Mouse (Mus musculus) thymus, adult 2 months (tissue): Measurements from ENCODE around the gene Smtn. TPM values are rescaled to one million over a fixed set of nuclear protein-coding genes. Genes with fewer than 3 reads are reported as not detected.

Experiments used
- DNase-seq: peaks from one replicate; pipeline ENCODE4 v3.0.0; 2021
- H3K27ac ChIP-seq: fragments of 200-500 bp; 2 replicates; pipeline ENCODE4 v1.5.1; 2012; ENCODE audit warnings: low read length, control low read depth; ENCODE audit not compliant: control insufficient read depth, insufficient read depth
- H3K27me3 ChIP-seq: fragments of 200-500 bp; 2 replicates; pipeline ENCODE4 v1.6.1; 2012; ENCODE audit warnings: mild to moderate bottlenecking, low read length, moderate library complexity, mixed read lengths; ENCODE audit not compliant: control insufficient read depth, insufficient read depth
- H3K36me3 ChIP-seq: fragments of 200-500 bp; 2 replicates; pipeline ENCODE4 v1.6.1; 2012; ENCODE audit warnings: mild to moderate bottlenecking, low read length, moderate library complexity; ENCODE audit not compliant: control insufficient read depth, insufficient read depth
- H3K4me1 ChIP-seq: fragments of 200-500 bp; replicated peaks from 2 replicates; pipeline ENCODE4 v1.6.1; 2012; ENCODE audit warnings: low read length; ENCODE audit not compliant: control insufficient read depth, insufficient read depth
- H3K4me3 ChIP-seq: fragments of 200-500 bp; 2 replicates; pipeline ENCODE4 v1.5.1; 2012; ENCODE audit warnings: mild to moderate bottlenecking, low read length, control low read depth, moderate library complexity; ENCODE audit not compliant: control insufficient read depth, insufficient read depth
- CTCF ChIP-seq: fragments of 200-500 bp; IDR thresholded peaks from 2 replicates; pipeline ENCODE4 v1.5.1; 2012; ENCODE audit warnings: mild to moderate bottlenecking, control low read depth, low read length, moderate library complexity, borderline replicate concordance; ENCODE audit not compliant: control insufficient read depth, poor library complexity, insufficient read depth; ENCODE audit errors: extremely low read depth
- POLR2A ChIP-seq: fragments of 200-500 bp; IDR thresholded peaks from 2 replicates; pipeline ENCODE4 v1.6.1; 2012; ENCODE audit warnings: mild to moderate bottlenecking, low read length, control low read depth, moderate library complexity; ENCODE audit not compliant: control insufficient read depth, poor library complexity, insufficient read depth; ENCODE audit errors: extremely low read depth
- WGBS: fragments of 180-500 bp; shearing (Covaris S2); methylation state at CpG from one replicate; pipeline ENCODE4 v1.1.7; 2018; 5-methylcytosine and 5-hydroxymethylcytosine counted together
- polyA plus RNA-seq: library from polyadenylated mRNA; depleted of rRNA; stranded (reverse); fragments of >200 nt; gene quantifications from 2 replicates; pipeline ENCODE4 v1.2.3, GENCODE M21; 2012

Gene Smtn
- polyA plus RNA-seq, 1 experiment = 21.2 TPM

GRCm38 (mm10) chr11:3517846-3518732 is 22.3 kb downstream of the Smtn start:
- DNase-seq = no peak
- Histone ChIP-seq H3K27ac (no peak overlapping the region), H3K36me3 (no peaks in the 10 kb centered on the region), H3K4me3 (0 out of 2 replicates have a peak overlapping the region, but pooled peaks have one; percentile 27), H3K27me3 (no peaks in the 10 kb centered on the region; the same call in 1 of the 2 replicates), H3K4me1 (peaks cover 22% of the 10 kb centered on the region)
- WGBS = 58% methylated on average over 13 of the region's 13 CpGs
- TF ChIP-seq POLR2A = no peak
- TF ChIP-seq CTCF = no peak

GRCm38 (mm10) chr11:3516859-3517845 is 23.3 kb downstream of the Smtn start:
- H3K4me1 ChIP-seq = peaks cover 22% of the 10 kb centered on the region
- no peaks in the 10 kb centered on the region; the same call in 1 of the 2 replicates for H3K27me3 ChIP-seq
- TF ChIP-seq POLR2A (no peak), CTCF (no peak)
- no peak overlapping the region for H3K27ac ChIP-seq
- 3% methylated on average over 50 of the region's 50 CpGs for WGBS
- DNase-seq = no peak
- no peaks in the 10 kb centered on the region for H3K36me3 ChIP-seq
- H3K4me3 ChIP-seq = peak overlapping the region; percentile 27

- 90% methylated on average over 5 of the region's 5 CpGs for WGBS
- Histone ChIP-seq H3K27ac (no peak overlapping the region), H3K4me1 (peaks cover 22% of the 10 kb centered on the region), H3K36me3 (no peaks in the 10 kb centered on the region), H3K27me3 (no peaks in the 10 kb centered on the region; the same call in 1 of the 2 replicates), H3K4me3 (no peak overlapping the region)
- DNase-seq = no peak
- TF ChIP-seq CTCF (no peak), POLR2A (no peak)
These were observed 24.3 kb downstream of the Smtn start for GRCm38 (mm10) chr11:3516121-3516520.

- no peak for DNase-seq
- Histone ChIP-seq H3K27ac (no peak overlapping the region), H3K27me3 (no peaks in the 10 kb centered on the region; the same call in 1 of the 2 replicates), H3K4me3 (no peak overlapping the region), H3K36me3 (no peaks in the 10 kb centered on the region), H3K4me1 (peaks cover 22% of the 10 kb centered on the region)
- WGBS = 93% methylated on average over 4 of the region's 4 CpGs
- no peak for TF ChIP-seq POLR2A
- no peak for TF ChIP-seq CTCF
These were observed 24.8 kb downstream of the Smtn start for GRCm38 (mm10) chr11:3515637-3516036.

- peak overlapping the region; percentile 45; the same call in 1 of the 2 replicates for H3K4me3 ChIP-seq
- H3K27ac ChIP-seq = no peak overlapping the region
- H3K4me1 ChIP-seq = peaks cover 23% of the 10 kb centered on the region
- no peaks in the 10 kb centered on the region; the same call in 1 of the 2 replicates for H3K27me3 ChIP-seq
- no peaks in the 10 kb centered on the region for H3K36me3 ChIP-seq
- 53% methylated on average over 4 of the region's 4 CpGs for WGBS
- DNase-seq = no peak
- TF ChIP-seq CTCF (no peak), POLR2A (no peak)
These were observed 25.2 kb downstream of the Smtn start for GRCm38 (mm10) chr11:3515216-3515615.
